Mouse (Mus musculus) thymus, adult 2 months (tissue): Measurements from ENCODE around the gene Gm28897. TPM values are rescaled to one million over a fixed set of nuclear protein-coding genes. Genes with fewer than 3 reads are reported as not detected.
"Not testable (repeated sequence)": the region's sequence is repeated elsewhere in the genome, so short reads cannot be mapped to it uniquely, and the experiment has no call there.

Source experiments
- DNase-seq: peaks from one replicate; pipeline ENCODE4 v3.0.0; 2021
- H3K27ac ChIP-seq: fragments of 200-500 bp; 2 replicates; pipeline ENCODE4 v1.5.1; 2012; ENCODE audit warnings: low read length, control low read depth; ENCODE audit not compliant: control insufficient read depth, insufficient read depth
- H3K27me3 ChIP-seq: fragments of 200-500 bp; 2 replicates; pipeline ENCODE4 v1.6.1; 2012; ENCODE audit warnings: mild to moderate bottlenecking, low read length, moderate library complexity, mixed read lengths; ENCODE audit not compliant: control insufficient read depth, insufficient read depth
- H3K36me3 ChIP-seq: fragments of 200-500 bp; 2 replicates; pipeline ENCODE4 v1.6.1; 2012; ENCODE audit warnings: mild to moderate bottlenecking, low read length, moderate library complexity; ENCODE audit not compliant: control insufficient read depth, insufficient read depth
- H3K4me1 ChIP-seq: fragments of 200-500 bp; replicated peaks from 2 replicates; pipeline ENCODE4 v1.6.1; 2012; ENCODE audit warnings: low read length; ENCODE audit not compliant: control insufficient read depth, insufficient read depth
- H3K4me3 ChIP-seq: fragments of 200-500 bp; 2 replicates; pipeline ENCODE4 v1.5.1; 2012; ENCODE audit warnings: mild to moderate bottlenecking, low read length, control low read depth, moderate library complexity; ENCODE audit not compliant: control insufficient read depth, insufficient read depth
- WGBS: fragments of 180-500 bp; shearing (Covaris S2); methylation state at CpG from one replicate; pipeline ENCODE4 v1.1.7; 2018; 5-methylcytosine and 5-hydroxymethylcytosine counted together
- polyA plus RNA-seq: library from polyadenylated mRNA; depleted of rRNA; stranded (reverse); fragments of >200 nt; gene quantifications from 2 replicates; pipeline ENCODE4 v1.2.3, GENCODE M21; 2012; rRNA removed

Gm28897 gene
- not detected in 2 replicates for polyA plus RNA-seq

- not testable (repeated sequence) for H3K4me1 ChIP-seq, H3K27me3 ChIP-seq, DNase-seq, H3K36me3 ChIP-seq, H3K27ac ChIP-seq, H3K4me3 ChIP-seq
- no CpG with 5 or more reads among the region's 6 CpGs for WGBS
These were observed at the start of gene Gm28897 for GRCm38 (mm10) chrY:80926695-80927094. Gm28897 (plus strand) TSS chrY:80926995.
